Mouse (Mus musculus) naive thymus-derived CD4-positive, alpha-beta T cell, adult 2 months (primary cell): Measurements from ENCODE around the gene Dvl3.

Experiments used
- DNase-seq: peaks from one replicate; pipeline ENCODE4 v3.0.0-alpha.2; 2011; ENCODE audit warnings: low read depth

Dvl3 gene

GRCm38 (mm10) chr16:20497980-20498676 lies 18.7 kb upstream of the Dvl3 start:
- no peak for DNase-seq

DNA sequence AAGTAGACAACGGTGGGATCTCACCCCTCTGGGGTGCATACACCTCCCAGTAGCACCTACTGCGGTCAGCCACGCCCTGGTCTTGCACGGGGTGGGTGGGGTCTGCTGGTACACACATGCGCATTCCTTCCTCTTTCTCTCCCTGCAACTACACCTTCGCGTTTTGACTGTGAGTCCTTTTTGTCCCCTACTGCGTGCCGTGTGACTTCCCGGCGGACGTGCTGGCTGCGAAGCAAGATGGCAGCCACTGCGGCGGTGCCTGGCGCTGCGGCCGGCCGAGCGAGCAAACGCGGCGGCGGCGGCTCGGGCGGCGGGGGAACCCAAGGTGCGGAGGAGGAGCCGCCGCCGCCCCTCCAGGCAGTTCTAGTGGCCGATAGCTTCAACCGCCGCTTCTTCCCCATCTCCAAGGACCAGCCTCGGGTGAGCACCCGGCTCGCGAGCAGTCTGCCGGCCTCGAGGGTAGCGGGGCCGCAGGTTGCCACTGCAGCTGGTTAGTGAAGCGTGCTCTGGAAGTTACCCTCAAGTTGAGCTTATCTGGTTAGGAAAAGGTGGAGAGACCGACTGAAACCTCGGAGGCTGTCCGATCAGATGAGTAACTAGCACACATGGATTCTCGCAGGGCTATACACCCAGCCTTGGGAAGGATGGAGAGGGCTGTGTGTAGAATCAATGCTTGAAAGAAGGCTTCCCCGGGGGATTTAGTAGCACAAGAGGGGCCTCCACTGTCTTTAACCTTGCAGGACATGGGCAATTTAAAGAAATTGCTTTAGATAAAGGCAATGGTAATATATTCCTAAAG lies 17.9 kb upstream of the Dvl3 start, which contains the start of gene Eif2b5:
TSS of gene Eif2b5 (plus strand) at position 141 of the 799 bp plus-strand sequence.
- DNase-seq, result peak; percentile 92

GRCm38 (mm10) chr16:20506000-20506399 lies 10.8 kb upstream of the Dvl3 start:
- no peak for DNase-seq

DNA sequence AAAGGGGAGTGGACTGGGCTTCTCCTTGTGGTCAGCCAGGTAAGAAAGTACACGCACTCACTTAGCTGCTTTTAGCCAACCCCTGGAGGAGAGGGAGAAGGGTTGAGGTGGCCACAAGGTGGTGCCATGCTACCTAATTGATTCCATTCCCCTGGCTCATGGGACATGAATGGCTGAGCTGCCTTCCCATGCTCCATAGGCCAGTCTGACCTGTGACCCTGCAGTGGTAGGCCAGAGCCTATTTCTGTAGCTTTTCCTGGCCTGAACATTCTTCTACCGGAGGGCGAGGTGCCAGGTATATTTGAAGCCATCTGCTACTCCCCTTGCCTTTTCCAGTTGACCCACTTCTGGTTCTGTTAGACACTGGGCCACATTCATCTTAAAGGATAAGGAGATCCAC lies 7.4 kb upstream of the Dvl3 start:
- DNase-seq, result peak; percentile 35

DNA sequence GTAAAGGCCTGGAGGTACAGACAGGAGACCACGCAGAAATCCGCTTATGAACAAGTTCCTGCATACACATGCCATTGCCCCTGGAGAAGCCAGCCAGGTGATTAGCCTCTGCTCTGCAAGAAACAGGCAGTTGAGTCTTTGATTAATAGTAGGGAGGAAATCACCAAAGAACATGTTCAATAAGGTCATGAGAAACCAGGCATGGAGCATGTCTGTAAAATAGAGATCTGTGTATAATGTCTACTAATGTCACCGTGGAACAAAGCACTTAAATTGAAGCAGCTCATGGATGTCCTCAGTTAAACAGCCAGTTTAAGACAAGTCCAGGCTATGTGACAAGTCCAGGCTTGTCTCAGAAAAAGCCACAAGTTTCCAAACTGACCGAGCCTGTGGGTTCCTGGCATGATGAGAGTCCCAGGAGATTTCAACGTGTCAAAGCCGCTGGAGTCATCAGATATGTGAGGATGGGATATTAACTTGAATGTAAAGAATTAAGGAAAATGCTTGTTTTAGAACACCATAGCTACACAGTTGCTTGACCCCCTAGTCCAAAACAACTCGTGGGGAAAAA lies 5.4 kb upstream of the Dvl3 start:
- DNase-seq, result no peak

DNA sequence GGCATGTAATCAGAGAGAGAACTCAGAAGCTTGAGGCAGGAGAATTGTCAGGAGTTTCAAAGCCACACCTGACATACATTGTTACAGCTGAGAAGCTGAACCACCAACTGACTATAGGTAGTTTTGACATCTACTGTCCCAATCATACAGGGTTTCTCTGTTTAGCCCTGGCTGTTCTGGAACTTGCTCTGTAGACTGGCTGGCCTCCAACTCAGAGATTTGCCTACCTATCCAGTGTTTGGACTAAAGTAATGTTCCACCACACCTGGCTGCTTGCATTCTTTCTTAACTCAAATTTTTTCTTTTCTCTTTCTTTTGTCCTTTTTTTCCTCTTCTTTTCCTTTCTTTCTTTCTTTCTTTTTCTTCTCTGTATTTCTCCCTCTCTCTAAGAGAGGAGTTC lies 750 bp upstream of the Dvl3 start:
- DNase-seq, result peak; percentile 32

DNA sequence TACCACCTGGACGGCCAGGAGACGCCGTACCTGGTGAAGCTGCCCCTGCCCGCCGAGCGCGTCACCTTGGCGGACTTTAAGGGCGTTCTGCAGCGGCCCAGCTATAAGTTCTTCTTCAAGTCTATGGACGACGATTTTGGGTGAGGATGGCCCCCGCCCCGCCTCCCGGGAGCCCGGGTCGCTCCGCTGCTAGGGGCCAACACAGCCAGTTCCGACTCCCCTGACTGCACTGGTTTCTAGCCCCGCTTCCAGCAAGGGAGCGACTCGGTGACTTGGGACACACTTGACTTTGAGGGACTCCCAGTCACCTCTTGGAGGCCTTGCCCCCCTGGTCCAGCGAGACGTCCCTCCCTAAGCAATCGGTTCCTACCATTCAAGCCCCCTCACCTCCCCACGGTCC lies 434 bp downstream of the Dvl3 start:
- peak; percentile 55 for DNase-seq

DNA sequence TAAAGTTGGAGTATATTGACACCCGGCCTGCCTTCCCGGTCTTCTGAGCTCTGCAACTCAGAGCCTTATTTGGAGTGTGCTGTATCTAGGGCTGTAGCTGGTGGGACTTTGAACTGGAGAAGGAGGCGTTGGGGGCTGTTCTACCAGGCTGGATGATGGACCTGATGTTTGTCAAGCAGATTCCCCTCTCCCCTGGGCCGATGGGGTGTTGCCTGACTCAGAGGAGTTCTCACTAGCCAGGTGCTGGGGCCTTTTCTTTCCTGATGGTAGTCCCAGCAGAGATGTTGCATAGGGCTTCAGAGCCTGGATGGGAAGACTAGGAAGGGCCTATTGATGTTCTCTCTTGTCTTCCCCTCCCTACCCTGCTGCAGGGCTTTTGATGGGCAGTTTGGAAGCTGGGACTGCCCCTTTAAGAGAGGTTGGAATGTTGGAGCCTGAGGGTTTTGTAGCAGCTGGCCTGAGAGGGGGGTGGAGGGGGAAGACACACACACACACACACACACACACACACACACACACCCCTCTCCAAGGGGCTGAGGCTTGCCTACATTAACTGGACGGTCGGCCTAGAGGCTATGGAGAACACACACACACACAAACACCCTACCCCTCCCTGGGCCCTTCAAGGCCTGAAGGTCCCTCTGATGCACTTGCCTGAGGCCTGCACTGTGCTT lies 1.1 kb downstream of the Dvl3 start:
- peak; percentile 38 for DNase-seq

- DNase-seq, result no peak
Measured at GRCm38 (mm10) chr16:20523886-20524285, 7.1 kb downstream of the Dvl3 start.

GRCm38 (mm10) chr16:20528779-20529178 lies 12.0 kb downstream of the Dvl3 start:
- DNase-seq, result no peak

DNA sequence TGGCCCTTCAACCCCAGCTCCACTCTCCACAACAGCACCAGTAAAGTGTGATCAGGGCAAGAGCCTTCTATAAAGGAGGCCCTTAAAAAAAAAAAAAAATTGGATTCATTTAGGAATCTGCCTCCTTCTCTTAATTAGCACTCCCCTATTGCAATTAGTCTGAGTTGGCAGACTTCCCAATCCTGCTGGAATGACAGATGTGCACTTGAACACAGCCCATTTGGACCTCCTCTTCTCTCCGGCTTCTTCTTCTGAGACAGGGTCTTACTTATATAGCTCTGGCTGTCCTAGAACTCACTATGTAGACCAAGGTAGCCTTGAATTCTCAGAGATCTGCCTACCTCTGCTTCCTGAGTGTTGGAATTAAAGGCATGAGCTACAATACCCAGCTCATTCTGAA lies 12.6 kb downstream of the Dvl3 start:
- no peak for DNase-seq

DNA sequence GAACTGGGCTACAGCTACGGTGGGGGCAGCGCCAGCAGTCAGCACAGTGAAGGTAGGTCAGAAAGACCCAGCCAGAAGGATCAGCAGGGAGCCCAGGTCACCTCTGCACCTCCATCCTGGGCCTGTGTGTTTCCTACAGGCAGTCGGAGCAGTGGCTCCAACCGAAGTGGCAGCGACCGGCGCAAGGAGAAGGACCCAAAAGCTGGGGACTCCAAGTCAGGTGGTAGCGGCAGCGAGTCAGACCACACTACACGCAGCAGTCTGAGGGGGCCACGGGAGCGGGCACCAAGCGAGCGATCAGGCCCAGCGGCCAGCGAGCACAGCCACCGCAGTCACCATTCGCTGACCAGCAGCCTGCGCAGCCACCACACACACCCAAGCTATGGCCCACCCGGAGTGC lies 14.2 kb downstream of the Dvl3 start:
- DNase-seq, result no peak

GRCm38 (mm10) chr16:20534617-20535295 lies 18.0 kb downstream of the Dvl3 start:
- no peak for DNase-seq

GRCm38 (mm10) chr16:20535296-20536080 lies 18.7 kb downstream of the Dvl3 start, which contains the start of gene Ap2m1:
Gene Ap2m1, plus strand, starts transcription at chr16:20535478.
- DNase-seq, result peak; percentile 98

DNA sequence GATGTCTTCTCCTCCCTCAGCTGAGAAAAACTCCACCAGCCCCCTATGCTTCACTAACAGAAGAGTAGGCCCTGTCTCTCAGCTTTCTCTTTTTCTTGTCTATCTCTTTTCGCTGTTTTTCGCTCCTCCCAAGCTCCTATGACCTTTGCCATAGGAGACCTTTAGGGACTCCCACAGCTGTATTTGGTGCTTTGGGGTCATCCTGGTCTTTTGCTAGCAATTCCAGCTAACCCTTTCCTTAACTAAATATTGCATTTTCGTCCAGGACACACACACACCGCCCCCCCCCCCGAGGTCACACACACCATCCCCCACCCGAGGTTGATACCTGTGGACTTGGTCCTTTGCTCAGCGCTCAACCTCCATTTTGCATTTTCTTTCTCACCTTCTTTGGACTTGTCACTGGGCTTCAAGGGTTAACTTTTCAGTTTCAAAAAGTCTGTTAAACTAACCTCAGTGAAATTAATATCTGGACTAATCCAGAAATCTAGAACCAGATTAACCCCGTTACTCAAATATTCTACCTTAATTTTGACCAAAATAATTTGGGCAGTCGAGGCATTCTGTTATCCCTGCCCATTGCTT lies 19.4 kb downstream of the Dvl3 start:
- no peak for DNase-seq

DNA sequence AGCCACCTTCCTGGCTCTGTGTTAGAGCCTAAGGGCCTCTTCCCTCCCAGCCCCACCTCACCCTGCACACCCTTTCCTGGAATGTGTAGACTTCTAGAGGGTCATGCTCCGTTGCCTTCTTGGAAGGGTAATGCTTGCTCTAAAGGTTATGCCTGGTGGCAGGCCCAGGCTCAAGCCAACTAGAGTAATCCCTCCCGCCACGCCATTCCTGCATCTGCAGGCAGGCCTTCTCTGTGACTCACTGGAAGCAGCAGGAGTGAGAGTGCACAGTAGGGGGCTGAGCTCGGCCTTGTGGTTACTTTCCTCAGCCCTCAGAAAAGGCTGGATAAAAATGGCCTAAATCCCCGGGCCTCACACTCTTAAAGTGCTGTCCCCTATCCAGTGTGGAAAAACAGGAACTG lies 20.3 kb downstream of the Dvl3 start:
- DNase-seq, result no peak

GRCm38 (mm10) chr16:20537601-20538320 lies 21.0 kb downstream of the Dvl3 start:
- no peak for DNase-seq

GRCm38 (mm10) chr16:20539649-20540048 lies 22.9 kb downstream of the Dvl3 start:
- DNase-seq, result no peak

DNA sequence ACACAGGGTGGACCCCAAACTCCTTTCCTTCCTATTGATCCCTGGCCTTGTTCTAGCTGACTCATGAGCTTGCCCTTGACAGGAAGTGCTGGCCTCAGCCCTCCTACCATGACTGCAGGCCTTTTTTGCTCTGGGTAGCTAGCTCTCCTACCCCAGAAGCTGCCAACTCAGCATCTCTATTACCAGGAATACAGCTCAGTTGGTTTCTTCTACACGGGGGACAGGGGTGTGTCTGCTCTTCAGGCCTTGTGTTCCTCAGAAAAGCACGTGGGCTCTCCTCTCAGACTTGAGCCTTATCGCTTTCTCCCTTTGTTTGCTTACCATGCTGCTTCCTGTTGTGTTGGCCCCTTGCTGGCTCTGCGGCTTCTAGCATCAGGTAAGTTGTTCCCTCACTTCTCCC lies 23.7 kb downstream of the Dvl3 start:
- DNase-seq, result no peak

DNA sequence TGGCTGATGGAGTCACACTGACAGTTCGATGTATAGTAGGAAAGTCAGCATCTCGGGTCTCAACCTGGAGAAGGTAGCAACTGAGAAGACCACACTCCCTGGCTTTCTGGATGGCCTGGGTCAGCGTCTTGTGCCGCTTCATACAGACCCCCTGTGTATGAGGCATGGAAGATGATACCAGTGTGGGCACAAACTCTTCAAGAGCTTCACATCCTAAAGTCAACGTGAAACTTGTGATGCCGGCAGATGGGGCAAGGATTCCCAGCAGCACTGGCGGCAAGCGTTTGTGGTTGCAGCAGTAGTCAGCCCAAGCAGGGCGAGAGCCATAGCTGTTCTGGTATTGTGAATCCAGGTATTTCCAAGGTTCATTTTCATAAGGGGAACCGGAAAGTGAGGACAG lies 28.9 kb downstream of the Dvl3 start:
- no peak for DNase-seq
